Mouse (Mus musculus): Measurements from ENCODE around the gene Sars2. TPM values are rescaled to one million over a fixed set of nuclear protein-coding genes. Genes with fewer than 3 reads are reported as not detected.
A peak's percentile ranks its signal among the peaks of the same experiment; 100 is the strongest.
"Not testable (repeated sequence)": the region's sequence is repeated elsewhere in the genome, so short reads cannot be mapped to it uniquely, and the experiment has no call there.

Sars2 gene
- 10 to 100 TPM; 13.9 to 14.3 TPM for total RNA-seq (2021)
- long read RNA-seq, experiment 1, transcript Sars2-201 (16 exons, 1,868 nt), result major isoform, 7 of 12 reads
- long read RNA-seq, experiment 1, partial matches to known transcripts, result 0 of 12 reads
- long read RNA-seq, experiment 1, other reads (novel, unspliced or antisense), result 5 of 12 reads
- long read RNA-seq, experiment 2, transcript Sars2-201 (16 exons, 1,868 nt), result major isoform, 10 of 14 reads
- long read RNA-seq, experiment 2, partial matches to known transcripts, result 0 of 14 reads
- long read RNA-seq, experiment 2, other reads (novel, unspliced or antisense), result 4 of 14 reads

DNA sequence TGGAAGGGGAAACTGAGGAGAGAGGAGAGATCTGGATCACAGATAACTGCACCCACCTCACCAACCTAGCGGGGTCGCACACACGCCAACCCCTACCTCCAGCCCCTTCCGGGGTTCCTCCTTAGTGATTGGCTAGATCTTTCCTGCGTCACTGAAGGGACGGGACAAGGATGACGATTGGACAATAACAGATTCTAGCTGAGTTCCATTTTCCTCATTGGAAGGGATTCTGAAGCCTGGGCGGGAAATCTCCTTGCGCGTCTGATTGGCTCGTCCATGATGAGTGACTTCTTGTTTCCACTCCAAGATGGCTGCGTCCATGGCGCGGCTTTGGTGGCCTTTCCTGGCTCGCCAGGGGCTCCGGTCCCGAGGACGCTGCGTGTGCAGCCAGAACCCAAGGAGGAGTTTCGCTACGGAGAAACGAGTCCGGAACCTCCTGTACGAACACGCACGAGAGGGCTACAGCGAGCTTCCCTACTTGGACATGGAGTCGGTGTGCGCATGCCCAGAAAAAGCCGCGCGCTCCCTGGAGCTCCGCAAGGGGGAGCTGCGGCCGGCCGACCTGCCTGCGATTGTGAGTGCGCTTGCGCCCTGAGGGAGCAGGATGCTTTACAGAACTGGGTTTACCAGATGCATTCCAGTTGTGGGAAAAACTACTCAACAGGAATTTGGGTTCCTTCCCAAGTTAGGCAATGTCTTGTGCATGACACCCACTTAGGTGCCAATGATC is at the start of gene Sars2, which contains the start of gene Mrps12:
Gene Sars2, plus strand, starts transcription at position 284 of the 730 bp plus-strand sequence.
Gene Mrps12, minus strand, starts transcription at position 112 of the 730 bp plus-strand sequence.
- DNase-seq (ENCODE audit: low spot score in 2 of 2), result peak; percentile 95 to 98
- Histone ChIP-seq H3K4me3 (peak within 1 kb of the TSS; percentile 70), H3K27ac (peak within 1 kb of the TSS; percentile 99)
- TF ChIP-seq CTCF (conservative IDR thresholded peaks at IDR 0.05), result peak; percentile 91

DNA sequence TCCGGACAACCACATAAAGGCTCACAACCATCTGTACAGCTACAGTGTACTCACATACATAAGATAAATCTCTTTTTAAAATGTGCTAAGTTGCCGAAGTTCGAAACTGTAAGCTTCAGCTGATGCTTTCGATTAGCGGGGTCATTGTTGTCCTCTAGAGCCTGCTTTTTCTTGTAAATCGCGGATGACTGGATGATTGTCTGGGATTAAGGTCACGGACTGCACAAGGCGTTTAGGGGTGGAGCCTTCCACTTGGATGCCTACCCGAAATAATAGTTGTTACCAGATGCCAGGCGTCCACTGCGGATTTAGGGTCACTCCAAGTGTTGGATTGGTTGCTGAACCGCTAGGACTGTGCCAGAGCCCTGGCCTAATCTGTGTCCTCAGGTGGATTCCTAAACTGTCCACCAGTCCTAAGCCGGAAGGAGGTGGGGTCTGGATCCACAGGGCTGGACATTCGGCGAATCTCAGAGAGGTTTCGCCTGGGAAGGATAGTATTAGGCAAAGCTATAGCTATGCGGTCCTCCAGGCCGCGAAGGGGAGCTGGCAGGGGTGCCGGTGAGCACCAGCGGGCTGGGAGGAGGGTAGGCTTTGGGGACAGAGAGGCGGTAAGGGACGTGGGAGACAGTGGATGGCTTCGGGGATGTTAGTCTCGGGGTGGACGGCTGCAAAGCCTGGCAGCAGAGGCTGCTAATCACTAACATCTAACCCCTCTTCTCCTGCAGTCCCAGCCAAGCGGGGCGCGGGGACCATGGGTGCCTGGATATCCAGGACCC is 49.1 kb upstream of the Sars2 start, which contains the start of gene Fbxo27:
Gene Fbxo27, plus strand, starts transcription at position 305 of the 776 bp plus-strand sequence.
- DNase-seq (ENCODE audit: low spot score in 2 of 2), result peak; percentile 59
- peak within 1 kb of the TSS; percentile 76 for H3K4me3 ChIP-seq
- no peak for TF ChIP-seq CTCF (conservative IDR thresholded peaks at IDR 0.05)
- H3K27ac ChIP-seq, result peak within 1 kb of the TSS; percentile 89

DNA sequence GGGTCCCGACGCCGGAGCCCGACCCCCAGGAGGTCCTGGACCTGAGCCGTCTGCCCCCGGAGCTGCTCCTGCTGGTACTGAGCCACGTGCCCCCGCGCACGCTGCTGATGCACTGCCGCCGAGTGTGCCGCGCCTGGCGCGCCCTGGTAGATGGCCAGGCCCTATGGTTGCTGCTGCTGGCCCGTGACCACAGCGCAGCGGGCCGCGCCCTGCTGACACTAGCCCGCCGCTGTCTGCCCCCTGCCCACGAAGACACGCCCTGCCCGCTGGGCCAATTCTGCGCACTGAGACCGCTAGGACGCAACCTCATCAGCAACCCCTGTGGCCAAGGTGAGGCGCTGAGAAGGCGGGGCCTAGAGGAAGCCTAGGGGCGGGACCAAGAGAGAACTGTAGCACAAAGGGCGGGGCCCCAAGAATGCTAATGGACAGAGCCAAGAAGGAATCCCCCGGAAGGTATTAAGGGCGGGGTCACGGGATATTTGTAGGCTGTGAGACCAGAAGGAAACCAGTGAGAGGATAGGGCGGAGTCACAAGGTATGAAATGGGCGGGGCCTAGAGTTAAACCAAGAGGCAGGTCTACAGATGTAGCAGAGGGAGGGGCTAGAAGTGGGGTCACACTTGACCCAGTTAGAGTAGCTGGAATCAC is 48.3 kb upstream of the Sars2 start:
- peak overlapping the region; percentile 89 for H3K27ac ChIP-seq
- peak overlapping the region; percentile 76 for H3K4me3 ChIP-seq
- peak; percentile 69 to 84 for DNase-seq (ENCODE audit: low spot score in 2 of 2)
- TF ChIP-seq CTCF (conservative IDR thresholded peaks at IDR 0.05), result no peak; the same call in 1 of the 2 replicates

DNA sequence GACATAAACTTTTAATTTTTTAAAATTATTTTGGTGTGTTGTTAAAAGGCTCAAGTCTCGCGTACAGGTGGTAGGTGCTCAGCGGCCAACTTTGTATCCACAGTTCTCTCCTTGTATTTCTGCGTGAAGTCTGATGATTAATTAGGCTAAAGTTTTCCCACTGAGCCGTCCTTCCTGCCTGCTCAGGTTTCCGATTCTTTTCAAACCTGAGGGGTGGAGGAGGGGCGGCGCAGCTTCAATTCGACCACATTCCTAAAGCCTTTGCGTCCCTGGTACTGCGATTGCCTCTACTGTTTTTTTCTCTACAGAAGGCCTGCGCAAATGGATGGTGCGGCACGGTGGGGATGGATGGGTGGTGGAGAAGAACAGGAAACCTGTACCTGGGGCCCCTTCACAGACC is 47.4 kb upstream of the Sars2 start:
- no peak overlapping the region for H3K4me3 ChIP-seq
- no peak for TF ChIP-seq CTCF (conservative IDR thresholded peaks at IDR 0.05)

DNA sequence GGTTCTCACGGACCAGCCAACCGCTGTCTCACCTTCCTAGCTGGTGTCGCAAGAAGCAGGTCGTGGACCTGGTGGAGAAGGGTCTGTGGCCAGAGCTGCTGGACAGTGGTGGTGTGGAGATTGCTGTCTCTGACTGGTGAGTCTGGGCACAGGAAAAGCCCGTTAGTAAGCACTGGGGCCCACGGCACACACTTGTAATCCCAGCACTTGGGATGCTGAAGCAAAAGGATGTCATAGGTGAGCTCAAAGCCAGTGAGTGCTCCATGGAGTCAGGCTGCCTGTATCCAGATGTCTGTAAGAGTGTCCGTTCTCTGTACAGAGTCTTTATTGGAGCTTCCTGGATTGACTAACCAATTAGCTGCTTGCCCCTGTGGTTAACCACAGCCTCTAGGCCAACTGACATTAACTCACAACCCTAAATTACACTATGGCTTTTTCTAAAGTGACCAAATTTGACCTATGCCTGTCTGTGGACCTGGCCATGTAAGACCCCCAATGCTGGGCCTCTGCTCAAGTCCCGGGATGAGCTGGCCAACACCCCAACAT is 46.8 kb upstream of the Sars2 start:
- Histone ChIP-seq H3K4me3 (no peak overlapping the region), H3K27ac (no peak overlapping the region)
- DNase-seq (ENCODE audit: low spot score in 2 of 2), result no peak
- TF ChIP-seq CTCF (conservative IDR thresholded peaks at IDR 0.05), result no peak

More for the DNA sequence above, 47.4 kb upstream of the Sars2 start:
- no peak for DNase-seq (ENCODE audit: low spot score in 2 of 2)
- H3K27ac ChIP-seq, result no peak overlapping the region

DNA sequence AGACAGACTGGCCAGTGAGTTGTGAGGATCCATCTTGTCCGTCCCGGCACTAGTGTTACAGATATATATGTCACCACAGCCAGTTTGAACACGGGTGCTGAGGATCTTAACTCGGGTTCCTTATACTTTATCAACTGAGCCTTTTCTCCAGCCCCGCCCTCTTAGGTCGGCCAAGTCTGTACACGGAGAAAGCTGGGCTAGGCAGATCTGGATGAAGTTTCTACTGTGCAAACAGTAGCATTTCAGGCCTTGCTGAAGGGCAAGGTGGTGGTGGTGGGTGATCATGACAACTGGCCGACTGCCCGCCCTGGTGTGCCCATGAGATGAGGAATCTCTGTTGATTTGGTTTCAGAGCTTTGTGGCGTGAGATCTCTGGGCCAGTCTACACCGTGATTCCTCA is 44.5 kb upstream of the Sars2 start:
- DNase-seq (ENCODE audit: low spot score in 2 of 2), result no peak
- TF ChIP-seq CTCF (conservative IDR thresholded peaks at IDR 0.05), result no peak
- Histone ChIP-seq H3K4me3 (no peak overlapping the region), H3K27ac (no peak overlapping the region)

DNA sequence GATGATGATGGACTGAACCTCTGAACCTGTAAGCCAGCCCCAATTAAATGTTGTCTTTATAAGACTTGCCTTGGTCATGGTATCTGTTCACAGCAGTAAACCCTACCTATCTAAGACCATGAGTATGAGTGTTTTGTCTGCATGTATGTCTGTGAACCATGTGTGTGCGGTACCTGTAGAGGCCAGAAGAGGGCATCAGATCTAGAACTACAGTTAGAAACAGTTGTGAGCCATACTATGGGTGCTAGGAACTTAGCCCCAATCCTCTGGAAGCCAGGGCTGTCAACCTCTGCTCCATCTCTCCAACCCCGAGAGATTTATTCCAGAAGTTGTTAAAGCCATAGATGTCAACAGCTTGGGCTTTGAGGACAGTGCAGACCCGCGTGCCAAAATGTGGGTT is 41.5 kb upstream of the Sars2 start:
- no peak for DNase-seq (ENCODE audit: low spot score in 2 of 2)
- Histone ChIP-seq H3K27ac (no peak overlapping the region), H3K4me3 (no peak overlapping the region)
- peak; percentile 33; the same call in 1 of the 2 replicates for TF ChIP-seq CTCF (conservative IDR thresholded peaks at IDR 0.05)

DNA sequence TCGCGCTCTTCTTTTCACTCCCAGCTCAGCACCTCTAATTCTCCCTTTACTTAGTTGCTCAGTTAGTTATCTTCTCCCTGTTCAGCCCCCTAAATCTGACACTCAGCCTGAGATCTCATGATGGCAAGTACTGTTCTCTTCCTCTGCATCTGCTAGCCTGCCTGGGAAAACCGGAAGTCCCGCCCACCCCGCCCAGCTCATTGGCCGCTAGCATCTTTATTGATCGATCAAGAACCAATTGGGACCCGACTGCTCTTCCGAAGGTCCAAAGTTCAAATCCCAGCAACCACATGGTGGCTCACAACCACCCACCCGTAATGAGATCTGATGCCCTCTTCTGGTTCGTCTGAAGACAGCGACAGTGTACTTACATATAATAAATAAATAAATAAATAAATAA is 40.5 kb upstream of the Sars2 start:
- DNase-seq (ENCODE audit: low spot score in 2 of 2); H3K27ac ChIP-seq; H3K4me3 ChIP-seq: not testable (repeated sequence)

DNA sequence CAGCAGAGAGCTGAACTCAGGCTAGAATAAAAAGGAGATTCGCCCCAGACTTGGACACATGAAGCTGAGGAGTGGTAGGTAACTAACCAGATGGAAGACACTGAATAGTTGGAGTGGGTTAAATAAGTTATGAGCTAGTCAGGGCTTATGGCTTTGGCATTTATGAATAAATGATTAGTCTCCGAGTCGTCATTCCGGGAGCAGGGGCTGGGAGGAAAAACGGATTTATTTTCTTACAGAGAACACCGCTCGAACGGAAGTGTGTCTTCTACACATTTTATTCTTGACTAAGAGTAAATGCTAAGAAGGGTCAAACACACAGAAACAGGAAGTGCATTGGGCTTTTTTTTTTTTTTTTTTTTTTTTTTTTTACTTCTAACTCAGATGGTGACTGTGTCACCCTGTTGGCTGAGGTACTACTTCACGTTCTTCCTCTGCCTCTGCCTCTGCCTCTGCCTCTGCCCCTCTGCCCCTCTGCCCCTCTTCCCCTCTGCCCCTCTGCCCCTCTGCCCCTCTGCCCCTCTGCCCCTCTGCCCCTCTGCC is 39.1 kb upstream of the Sars2 start:
- H3K4me3 ChIP-seq, result no peak overlapping the region
- H3K27ac ChIP-seq, result no peak overlapping the region
- no peak for DNase-seq (ENCODE audit: low spot score in 2 of 2)
- TF ChIP-seq CTCF (conservative IDR thresholded peaks at IDR 0.05), result no peak

DNA sequence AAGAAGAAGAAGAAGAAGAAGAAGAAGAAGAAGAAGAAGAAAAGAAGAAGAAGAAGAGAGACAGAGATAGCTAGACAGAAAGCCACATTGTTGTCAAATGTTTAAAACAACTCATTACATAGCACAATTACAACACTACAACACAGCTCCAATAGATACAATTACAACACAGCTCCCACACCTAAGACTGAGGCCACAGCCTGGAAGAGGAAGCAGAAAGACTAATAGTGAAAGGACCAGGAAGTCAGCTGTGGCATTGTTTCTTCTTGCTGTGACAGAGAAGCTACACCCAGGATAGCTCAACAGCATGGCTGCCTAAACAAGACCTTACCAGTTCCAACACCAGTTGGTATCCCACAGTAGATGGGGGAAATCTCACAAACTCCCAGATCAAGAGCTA is 32.3 kb upstream of the Sars2 start:
- Histone ChIP-seq H3K4me3 (no peak overlapping the region), H3K27ac (no peak overlapping the region)
- no peak for TF ChIP-seq CTCF (conservative IDR thresholded peaks at IDR 0.05)
- no peak for DNase-seq (ENCODE audit: low spot score in 2 of 2)

DNA sequence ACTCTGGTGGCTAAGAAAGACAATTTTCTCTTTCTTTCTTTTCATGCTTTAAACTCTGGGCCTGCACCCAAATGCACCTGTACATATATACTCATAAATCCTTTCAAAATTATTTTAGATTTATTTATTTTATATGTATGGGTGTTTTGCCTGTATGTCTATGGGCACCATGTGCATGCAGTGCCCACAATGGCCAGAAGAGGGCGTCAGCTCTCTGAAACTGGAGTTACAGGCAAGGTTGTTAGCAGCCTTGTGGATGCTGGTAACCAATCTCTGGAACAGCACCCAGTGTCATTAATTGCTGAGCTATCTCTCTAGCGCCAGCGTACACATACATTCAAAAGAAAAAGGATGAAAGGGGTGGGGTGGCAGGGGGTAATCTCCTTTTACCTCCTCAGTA is 30.8 kb upstream of the Sars2 start:
- Histone ChIP-seq H3K27ac (no peak overlapping the region), H3K4me3 (no peak overlapping the region)
- TF ChIP-seq CTCF (conservative IDR thresholded peaks at IDR 0.05), result peak; percentile 60
- no peak for DNase-seq (ENCODE audit: low spot score in 2 of 2)

DNA sequence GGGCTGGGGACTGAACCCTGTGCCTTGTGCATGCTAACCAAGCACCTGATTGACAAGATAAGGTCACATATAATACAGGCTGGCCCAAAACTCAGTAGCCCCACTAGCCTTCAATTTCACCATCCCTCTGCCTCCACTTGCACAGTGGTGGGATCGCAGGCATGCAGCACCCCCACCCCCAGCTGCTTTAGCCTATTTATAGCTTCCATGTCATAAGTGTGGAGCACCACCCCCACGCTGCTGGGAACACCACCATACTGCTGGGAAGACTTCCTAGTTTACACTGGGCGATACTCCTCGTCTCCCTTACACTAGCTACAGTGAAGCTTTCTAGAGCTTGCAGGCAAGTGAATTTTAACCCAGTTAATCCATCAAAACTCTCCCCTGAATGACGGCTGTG is 27.1 kb upstream of the Sars2 start:
- TF ChIP-seq CTCF (conservative IDR thresholded peaks at IDR 0.05), result no peak
- peak; percentile 49 to 58 for DNase-seq (ENCODE audit: low spot score in 2 of 2)
- Histone ChIP-seq H3K4me3 (no peak overlapping the region), H3K27ac (0 out of 2 replicates have a peak overlapping the region, but pooled peaks have one; percentile 7)

Measured in layer of hippocampus, adult 2 months (tissue).